Mouse (Mus musculus): ENCODE data around the gene Tbcel. TPM values are rescaled to one million over a fixed set of nuclear protein-coding genes. Genes with fewer than 3 reads are reported as not detected.
A peak's percentile ranks its signal among the peaks of the same experiment; 100 is the strongest.

Tbcel gene
- polyA plus RNA-seq, 1 experiment from 2014 or later, result 5.0 TPM

DNA sequence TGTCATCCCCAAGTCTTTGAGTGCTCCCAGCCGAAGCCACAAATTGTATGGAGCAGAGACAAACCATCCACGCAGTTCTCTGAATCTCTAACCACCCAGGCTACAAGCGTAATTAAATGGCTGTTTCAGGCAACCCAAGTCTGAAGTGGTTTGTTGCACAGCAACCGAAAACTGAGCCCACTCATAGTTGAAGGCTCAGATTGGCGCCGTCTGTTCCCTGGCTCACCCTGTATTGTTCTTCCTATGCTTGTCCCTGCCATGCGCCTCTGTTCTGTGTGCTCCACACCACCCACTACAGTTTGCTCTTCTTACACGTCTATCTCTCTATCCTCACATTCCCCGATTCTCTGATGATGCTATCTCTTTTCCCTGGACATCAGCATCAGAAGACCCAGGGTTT is 15.8 kb downstream of the Tbcel start:
- H3K4me1 ChIP-seq (replicated peaks; ENCODE audit: control insufficient read depth, insufficient read depth, low read length), result peaks cover 16% of the 10 kb centered on the region
- H3K27me3 ChIP-seq (replicated peaks; ENCODE audit: control insufficient read depth, insufficient read depth, low read length), result no peaks in the 10 kb centered on the region
- no peak overlapping the region for H3K4me3 ChIP-seq (replicated peaks; ENCODE audit: low read length)
- no peaks in the 10 kb centered on the region for H3K36me3 ChIP-seq (ENCODE audit: control insufficient read depth, insufficient read depth)
- no peak overlapping the region for H3K27ac ChIP-seq (ENCODE audit: low read length)
- ATAC-seq, result peak; percentile 58
- H3K9ac ChIP-seq (replicated peaks; ENCODE audit: low read depth, low read length), result no peak overlapping the region
- H3K9me3 ChIP-seq (ENCODE audit: control insufficient read depth, low read length), result peaks cover 5% of the 10 kb centered on the region
- H3K4me2 ChIP-seq (ENCODE audit: low read length), result no peak overlapping the region
- 68% methylated on average over 9 of the region's 9 CpGs for WGBS

DNA sequence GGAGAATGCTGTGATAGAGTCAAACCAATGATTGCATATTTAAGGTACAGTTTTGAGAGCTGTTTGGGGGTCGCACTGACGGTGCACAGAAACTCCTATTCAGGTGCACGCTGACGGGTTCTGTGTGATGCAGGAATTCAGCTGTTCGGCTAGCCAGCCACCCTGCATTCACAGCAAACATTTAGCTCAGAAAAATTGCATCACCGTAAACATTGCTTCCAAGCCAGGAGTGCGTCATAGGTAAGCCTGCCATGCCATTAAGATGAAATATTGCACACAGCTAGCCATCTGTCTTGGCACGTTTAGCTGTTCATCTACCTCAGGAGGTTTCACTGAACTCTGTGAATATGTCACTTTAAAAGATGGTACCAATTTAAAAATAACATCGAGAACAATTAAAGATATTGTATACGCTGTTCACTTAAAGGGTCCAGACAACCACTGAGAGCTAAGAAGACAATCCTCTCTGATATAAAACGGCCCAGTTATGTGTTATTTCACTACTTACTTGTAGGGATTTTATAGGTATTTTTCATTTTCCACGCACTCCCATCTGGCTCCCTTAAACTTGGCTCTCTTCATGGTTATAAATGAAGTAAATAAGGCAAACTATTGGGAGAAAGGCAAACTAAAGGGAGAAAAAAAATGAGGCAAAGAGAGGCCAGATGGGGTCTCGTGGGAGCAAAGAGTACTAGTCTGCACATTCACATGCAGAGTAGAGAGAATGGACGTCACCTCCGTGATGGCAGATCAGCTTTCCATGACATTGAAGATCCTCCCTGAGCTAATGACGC is 16.8 kb downstream of the Tbcel start:
- peak; percentile 36 for ATAC-seq
- H3K36me3 ChIP-seq (ENCODE audit: control insufficient read depth, insufficient read depth), result no peaks in the 10 kb centered on the region
- no peaks in the 10 kb centered on the region for H3K9me3 ChIP-seq (ENCODE audit: control insufficient read depth, low read length)
- H3K9ac ChIP-seq (replicated peaks; ENCODE audit: low read depth, low read length), result no peak overlapping the region
- 60% methylated on average over 16 of the region's 16 CpGs for WGBS
- H3K4me1 ChIP-seq (replicated peaks; ENCODE audit: control insufficient read depth, insufficient read depth, low read length), result peaks cover 16% of the 10 kb centered on the region
- H3K27ac ChIP-seq (ENCODE audit: low read length), result peak overlapping the region; percentile 33
- no peak overlapping the region; the same call in 1 of the 2 replicates for H3K4me2 ChIP-seq (ENCODE audit: low read length)
- H3K4me3 ChIP-seq (replicated peaks; ENCODE audit: low read length), result no peak overlapping the region
- no peaks in the 10 kb centered on the region for H3K27me3 ChIP-seq (replicated peaks; ENCODE audit: control insufficient read depth, insufficient read depth, low read length)

DNA sequence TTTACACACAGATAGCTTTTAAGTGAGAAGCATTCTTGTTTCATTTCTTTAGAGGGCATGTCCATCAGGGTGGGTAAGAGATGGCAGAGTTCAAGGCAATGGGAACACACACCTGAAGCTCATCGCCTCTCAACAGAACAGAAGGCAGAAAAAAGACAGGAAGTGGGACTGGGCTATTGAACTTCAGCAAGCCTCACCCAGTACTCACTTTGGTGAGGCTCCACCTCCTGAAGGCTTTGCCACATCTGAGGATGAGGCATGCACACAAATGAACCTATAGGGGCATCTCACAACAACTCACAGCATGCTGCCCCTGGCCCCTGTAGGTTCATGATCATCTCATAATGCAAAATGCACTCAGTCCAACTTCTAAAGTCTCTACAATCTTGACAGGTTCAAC is 19.5 kb downstream of the Tbcel start:
- no peak overlapping the region for H3K4me2 ChIP-seq (ENCODE audit: low read length)
- no peak for ATAC-seq
- H3K4me1 ChIP-seq (replicated peaks; ENCODE audit: control insufficient read depth, insufficient read depth, low read length), result peaks cover 16% of the 10 kb centered on the region
- H3K4me3 ChIP-seq (replicated peaks; ENCODE audit: low read length), result no peak overlapping the region
- WGBS, result 88% methylated on average over 1 of the region's 1 CpGs
- no peak overlapping the region for H3K9ac ChIP-seq (replicated peaks; ENCODE audit: low read depth, low read length)
- no peak overlapping the region for H3K27ac ChIP-seq (ENCODE audit: low read length)
- H3K27me3 ChIP-seq (replicated peaks; ENCODE audit: control insufficient read depth, insufficient read depth, low read length), result no peaks in the 10 kb centered on the region
- no peaks in the 10 kb centered on the region for H3K9me3 ChIP-seq (ENCODE audit: control insufficient read depth, low read length)
- H3K36me3 ChIP-seq (ENCODE audit: control insufficient read depth, insufficient read depth), result no peaks in the 10 kb centered on the region

DNA sequence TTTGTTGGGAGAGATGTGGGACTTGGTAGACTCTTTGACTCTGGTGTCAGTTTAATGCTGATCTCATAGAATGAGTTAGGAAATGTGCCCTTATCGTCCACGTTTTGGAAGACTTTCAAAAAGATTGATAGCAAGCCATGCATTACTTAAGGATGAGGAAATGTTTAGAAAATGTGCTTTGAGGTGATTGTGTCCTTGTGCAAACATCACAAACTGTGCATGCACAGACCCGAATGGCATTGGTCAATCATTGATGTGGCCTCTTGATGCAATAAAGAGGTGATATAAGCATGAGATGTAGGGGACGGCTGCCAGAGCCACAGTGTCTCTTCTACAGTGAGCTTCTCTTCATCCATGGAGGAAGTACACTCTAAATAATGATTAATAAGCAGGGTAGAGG is 20.7 kb downstream of the Tbcel start:
- Histone ChIP-seq H3K4me1 (replicated peaks; ENCODE audit: control insufficient read depth, insufficient read depth, low read length) (peaks cover 14% of the 10 kb centered on the region), H3K36me3 (ENCODE audit: control insufficient read depth, insufficient read depth) (no peaks in the 10 kb centered on the region), H3K9me3 (ENCODE audit: control insufficient read depth, low read length) (no peaks in the 10 kb centered on the region), H3K27ac (ENCODE audit: low read length) (no peak overlapping the region), H3K9ac (replicated peaks; ENCODE audit: low read depth, low read length) (no peak overlapping the region), H3K4me2 (ENCODE audit: low read length) (no peak overlapping the region), H3K27me3 (replicated peaks; ENCODE audit: control insufficient read depth, insufficient read depth, low read length) (no peaks in the 10 kb centered on the region), H3K4me3 (replicated peaks; ENCODE audit: low read length) (no peak overlapping the region)
- WGBS, result 82% methylated on average over 4 of the region's 4 CpGs
- ATAC-seq, result no peak

DNA sequence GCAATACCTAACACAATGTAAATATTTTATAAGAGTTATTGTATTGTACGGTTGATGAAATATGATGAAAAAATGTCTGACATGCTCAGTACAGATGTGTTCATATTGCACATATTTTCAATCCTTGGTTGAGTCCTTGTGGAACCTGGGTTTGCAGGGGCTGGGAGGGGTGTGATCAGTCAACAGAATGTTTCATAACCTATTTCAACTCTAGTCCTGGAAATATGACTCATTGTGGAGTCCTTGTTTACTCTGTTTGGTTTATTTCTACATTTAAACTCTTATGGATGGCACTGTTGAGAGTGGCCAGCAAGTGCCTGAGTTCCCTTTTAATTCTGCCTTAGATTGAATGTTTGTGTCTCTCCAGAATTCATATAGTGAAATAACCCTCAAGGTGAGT is 22.9 kb downstream of the Tbcel start:
- no peaks in the 10 kb centered on the region for H3K4me1 ChIP-seq (replicated peaks; ENCODE audit: control insufficient read depth, insufficient read depth, low read length)
- H3K9me3 ChIP-seq (ENCODE audit: control insufficient read depth, low read length), result no peaks in the 10 kb centered on the region
- 100% methylated on average over 1 of the region's 1 CpGs for WGBS
- H3K27me3 ChIP-seq (replicated peaks; ENCODE audit: control insufficient read depth, insufficient read depth, low read length), result no peaks in the 10 kb centered on the region
- H3K4me3 ChIP-seq (replicated peaks; ENCODE audit: low read length), result no peak overlapping the region
- H3K27ac ChIP-seq (ENCODE audit: low read length), result no peak overlapping the region
- H3K36me3 ChIP-seq (ENCODE audit: control insufficient read depth, insufficient read depth), result no peaks in the 10 kb centered on the region
- H3K4me2 ChIP-seq (ENCODE audit: low read length), result no peak overlapping the region
- no peak overlapping the region for H3K9ac ChIP-seq (replicated peaks; ENCODE audit: low read depth, low read length)
- no peak for ATAC-seq

DNA sequence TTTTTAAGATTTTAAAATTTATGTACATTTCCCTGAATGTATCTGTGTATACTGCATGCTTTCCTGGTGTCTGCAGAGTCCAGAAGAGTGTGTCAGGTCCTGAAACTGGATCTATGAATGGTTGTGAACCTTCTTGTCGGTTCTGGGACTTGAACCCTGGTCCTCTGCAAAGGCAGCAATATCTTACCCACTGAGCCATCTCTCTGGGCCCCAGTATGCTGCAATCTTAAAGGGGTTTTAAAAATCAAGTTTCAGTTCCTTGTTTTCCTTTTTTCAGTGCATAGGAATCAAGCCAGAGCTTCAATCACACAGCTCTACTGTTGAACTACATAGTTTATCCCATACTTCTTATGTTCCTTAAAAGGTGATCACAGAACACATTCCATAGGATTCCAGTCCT is 24.7 kb downstream of the Tbcel start:
- H3K4me3 ChIP-seq (replicated peaks; ENCODE audit: low read length), result no peak overlapping the region

DNA sequence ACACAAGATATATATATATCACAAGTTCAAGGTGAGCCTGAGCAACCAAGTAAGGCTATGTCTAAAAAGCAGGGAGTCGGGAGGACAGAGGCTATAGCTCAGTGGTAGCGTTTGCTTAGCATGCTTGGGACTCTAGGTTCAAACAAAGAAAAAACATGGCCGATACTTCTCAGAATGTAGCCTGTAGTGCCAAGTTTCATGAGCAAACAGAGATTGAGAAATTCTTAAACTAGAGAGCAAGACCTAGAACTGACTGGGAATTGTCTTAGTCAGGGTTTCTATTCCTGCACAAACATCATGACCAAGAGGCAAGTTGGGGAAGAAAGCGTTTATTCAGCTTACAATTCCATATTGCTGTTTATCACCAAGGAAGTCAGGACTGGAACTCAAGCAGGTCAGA is 31.4 kb downstream of the Tbcel start:
- Histone ChIP-seq H3K9ac (replicated peaks; ENCODE audit: low read depth, low read length) (no peak overlapping the region), H3K4me1 (replicated peaks; ENCODE audit: control insufficient read depth, insufficient read depth, low read length) (peaks cover 8% of the 10 kb centered on the region), H3K36me3 (ENCODE audit: control insufficient read depth, insufficient read depth) (no peaks in the 10 kb centered on the region), H3K4me3 (replicated peaks; ENCODE audit: low read length) (no peak overlapping the region), H3K9me3 (ENCODE audit: control insufficient read depth, low read length) (no peaks in the 10 kb centered on the region), H3K27me3 (replicated peaks; ENCODE audit: control insufficient read depth, insufficient read depth, low read length) (no peaks in the 10 kb centered on the region), H3K4me2 (ENCODE audit: low read length) (no peak overlapping the region), H3K27ac (ENCODE audit: low read length) (no peak overlapping the region)
- ATAC-seq, result no peak
- 85% methylated on average over 4 of the region's 4 CpGs for WGBS

More for the DNA sequence above, 24.7 kb downstream of the Tbcel start:
- Histone ChIP-seq H3K9ac (replicated peaks; ENCODE audit: low read depth, low read length) (no peak overlapping the region), H3K27me3 (replicated peaks; ENCODE audit: control insufficient read depth, insufficient read depth, low read length) (no peaks in the 10 kb centered on the region), H3K4me1 (replicated peaks; ENCODE audit: control insufficient read depth, insufficient read depth, low read length) (no peaks in the 10 kb centered on the region), H3K36me3 (ENCODE audit: control insufficient read depth, insufficient read depth) (no peaks in the 10 kb centered on the region), H3K27ac (ENCODE audit: low read length) (no peak overlapping the region), H3K9me3 (ENCODE audit: control insufficient read depth, low read length) (no peaks in the 10 kb centered on the region), H3K4me2 (ENCODE audit: low read length) (no peak overlapping the region)
- 85% methylated on average over 1 of the region's 1 CpGs for whole genome bisulfite sequencing
- no peak for ATAC-seq

DNA sequence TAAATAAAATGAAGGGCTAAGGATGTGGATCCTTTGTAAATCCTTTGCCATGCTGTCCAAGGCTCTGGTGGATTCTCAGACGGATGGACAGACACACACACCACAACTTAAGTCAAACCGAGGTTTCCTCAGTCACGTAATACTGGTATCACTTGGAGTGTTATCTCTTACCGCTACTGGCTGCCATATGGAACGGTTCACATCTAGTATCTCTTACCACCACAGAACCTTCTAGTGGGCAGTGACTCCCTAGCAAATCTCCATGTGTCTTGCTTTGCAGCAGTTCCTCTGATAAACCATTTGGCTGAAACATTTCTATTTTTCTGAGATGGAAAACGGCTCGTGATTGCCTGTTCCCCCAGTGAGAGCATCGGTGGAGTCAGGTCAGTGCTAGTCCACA is 33.4 kb downstream of the Tbcel start:
- Histone ChIP-seq H3K9ac (replicated peaks; ENCODE audit: low read depth, low read length) (no peak overlapping the region), H3K4me3 (replicated peaks; ENCODE audit: low read length) (no peak overlapping the region), H3K27ac (ENCODE audit: low read length) (no peak overlapping the region), H3K9me3 (ENCODE audit: control insufficient read depth, low read length) (no peaks in the 10 kb centered on the region), H3K36me3 (ENCODE audit: control insufficient read depth, insufficient read depth) (no peaks in the 10 kb centered on the region), H3K4me2 (ENCODE audit: low read length) (no peak overlapping the region), H3K4me1 (replicated peaks; ENCODE audit: control insufficient read depth, insufficient read depth, low read length) (peaks cover 16% of the 10 kb centered on the region), H3K27me3 (replicated peaks; ENCODE audit: control insufficient read depth, insufficient read depth, low read length) (no peaks in the 10 kb centered on the region)
- ATAC-seq, result no peak
- WGBS, result 90% methylated on average over 8 of the region's 8 CpGs

DNA sequence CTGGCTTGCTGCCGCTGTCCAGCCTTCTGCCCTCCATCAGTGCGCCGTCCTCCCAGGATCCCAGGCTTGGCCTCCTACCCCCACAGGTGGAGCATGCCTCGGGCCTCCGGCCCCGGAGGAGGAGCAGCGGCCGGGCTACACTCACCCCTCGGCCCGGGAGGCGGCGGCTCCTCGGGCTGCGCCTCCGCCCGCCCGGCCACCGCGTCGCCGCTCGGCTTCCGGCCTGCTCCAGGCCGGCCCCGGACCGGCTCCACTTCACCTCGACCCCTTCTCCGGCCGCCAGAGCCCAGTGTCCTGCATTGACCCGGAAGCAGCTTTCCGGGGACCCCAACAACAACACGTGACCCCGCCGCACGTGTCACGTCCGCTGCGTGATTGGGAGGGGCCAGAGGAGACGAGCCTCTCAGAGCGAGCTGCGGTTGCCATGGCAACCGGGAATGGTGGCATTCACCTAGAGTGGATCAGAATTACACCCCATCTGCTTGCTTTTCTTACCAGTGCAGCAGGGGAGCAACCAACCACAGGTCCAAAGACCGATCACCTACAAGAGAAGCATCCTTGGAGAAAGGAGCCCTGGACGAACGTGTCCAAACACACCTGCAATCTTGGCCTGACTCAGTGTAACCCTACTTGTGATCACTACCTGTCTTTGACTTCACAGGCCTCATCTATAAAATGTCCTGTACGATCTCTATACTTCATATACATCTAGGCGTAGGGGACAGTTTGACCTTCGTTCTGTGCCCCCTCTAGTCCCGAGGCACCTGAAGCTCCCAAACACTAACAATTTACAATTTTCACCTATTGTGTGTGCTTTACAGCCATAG is 35.5 kb downstream of the Tbcel start:
- H3K9me3 ChIP-seq (ENCODE audit: control insufficient read depth, low read length), result no peaks in the 10 kb centered on the region

More for the DNA sequence above, 35.5 kb downstream of the Tbcel start:
- 4% methylated on average over 49 of the region's 49 CpGs for WGBS
- Histone ChIP-seq H3K27me3 (replicated peaks; ENCODE audit: control insufficient read depth, insufficient read depth, low read length) (no peaks in the 10 kb centered on the region), H3K9ac (replicated peaks; ENCODE audit: low read depth, low read length) (peak overlapping the region; percentile 85), H3K27ac (ENCODE audit: low read length) (peak overlapping the region; percentile 60), H3K4me3 (replicated peaks; ENCODE audit: low read length) (peak overlapping the region; percentile 71), H3K4me1 (replicated peaks; ENCODE audit: control insufficient read depth, insufficient read depth, low read length) (peaks cover 20% of the 10 kb centered on the region), H3K4me2 (ENCODE audit: low read length) (peak overlapping the region; percentile 78), H3K36me3 (ENCODE audit: control insufficient read depth, insufficient read depth) (no peaks in the 10 kb centered on the region)
- peak; percentile 96 for ATAC-seq

Measured in forebrain, embryonic 16.5 days (tissue).